Mouse (Mus musculus): ENCODE measurements at regions not wholly inside any gene's neighbourhood (a gene's known extent, or its start where the extent isn't known, plus 50 kb on each side); places are given as distances from the start of the nearest gene placed in this dataset.

- no peak for DNase-seq
These were observed 65.3 kb upstream of the Parp11 start for GRCm38 (mm10) chr6:127381148-127381888.

- DNase-seq: no peak
These were observed 55.2 kb upstream of the Parp11 start for GRCm38 (mm10) chr6:127391258-127392011.

GRCm38 (mm10) chr6:127392012-127392798 is 54.4 kb upstream of the Parp11 start:
- no peak for DNase-seq

- no peak for DNase-seq
These were observed 53.9 kb upstream of the Parp11 start for GRCm38 (mm10) chr6:127392799-127393172.

- DNase-seq: peak; percentile 21
These were observed 52.6 kb upstream of the Parp11 start for GRCm38 (mm10) chr6:127393907-127394600.
